Mouse (Mus musculus) T-helper 17 cell (primary cell): ENCODE measurements around the gene Trim54.

Experiments used
- in situ Hi-C, 2 experiments: fragments of 300-600 bp; cut with MboI, MseI; formaldehyde crosslinking; loops; 1 replicate in 1 of 2; 2 replicates in 1 of 2; pipeline ENCODE4 v1.15.1; 2025; ENCODE audit warnings: high pct_unique_total_duplicates in 2 of 2

Trim54 gene

DNA sequence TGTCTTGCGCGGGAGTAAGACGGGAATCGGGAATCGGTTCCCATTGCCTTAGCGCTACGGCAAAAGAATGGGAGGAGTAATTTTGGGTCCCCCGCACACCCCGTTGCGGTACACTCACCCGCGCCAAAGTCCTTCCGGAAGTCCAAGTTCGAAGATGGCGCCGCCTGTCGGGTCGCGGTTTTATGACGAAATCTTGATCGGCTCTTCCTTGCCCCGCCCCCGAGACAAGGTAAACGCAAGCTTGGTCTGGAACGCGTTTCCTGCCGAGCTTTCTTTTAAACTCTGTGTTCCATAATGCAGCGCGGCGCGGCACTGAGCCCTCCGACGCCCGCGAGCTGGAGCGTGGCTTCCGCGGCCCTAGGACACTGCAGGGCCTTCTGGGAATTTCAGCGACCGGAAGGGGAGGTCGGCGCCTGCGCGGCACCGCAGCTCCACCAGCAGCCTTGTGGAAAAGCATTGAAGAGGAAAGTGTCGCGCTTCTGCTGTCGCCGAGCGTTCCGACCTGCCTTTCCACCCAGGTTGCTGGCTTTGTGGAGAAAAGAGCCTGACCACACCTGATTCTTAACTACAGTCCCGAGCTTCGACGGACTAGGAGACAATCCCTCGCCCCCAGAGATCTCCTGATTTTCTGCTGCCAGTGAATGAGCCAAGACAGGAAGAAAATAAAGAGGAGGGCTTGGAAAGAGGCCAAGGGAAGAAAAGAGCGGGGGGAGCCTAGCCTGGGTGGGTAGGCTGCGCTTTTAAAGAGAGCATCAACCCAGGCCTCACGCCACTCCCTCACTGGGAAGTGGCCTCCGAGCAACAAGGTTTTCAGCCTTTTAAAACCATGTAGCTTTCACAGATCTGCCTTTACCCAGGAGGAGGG lies 63.5 kb downstream of the Trim54 start, which contains the start of the genes Gm29609 and Gtf3c2:
TSS of gene Gm29609 (minus strand) at position 146 of the 865 bp plus-strand sequence.
TSS of gene Gtf3c2 (minus strand) at position 379 of the 865 bp plus-strand sequence.
- in situ Hi-C loops: no loop called here

DNA sequence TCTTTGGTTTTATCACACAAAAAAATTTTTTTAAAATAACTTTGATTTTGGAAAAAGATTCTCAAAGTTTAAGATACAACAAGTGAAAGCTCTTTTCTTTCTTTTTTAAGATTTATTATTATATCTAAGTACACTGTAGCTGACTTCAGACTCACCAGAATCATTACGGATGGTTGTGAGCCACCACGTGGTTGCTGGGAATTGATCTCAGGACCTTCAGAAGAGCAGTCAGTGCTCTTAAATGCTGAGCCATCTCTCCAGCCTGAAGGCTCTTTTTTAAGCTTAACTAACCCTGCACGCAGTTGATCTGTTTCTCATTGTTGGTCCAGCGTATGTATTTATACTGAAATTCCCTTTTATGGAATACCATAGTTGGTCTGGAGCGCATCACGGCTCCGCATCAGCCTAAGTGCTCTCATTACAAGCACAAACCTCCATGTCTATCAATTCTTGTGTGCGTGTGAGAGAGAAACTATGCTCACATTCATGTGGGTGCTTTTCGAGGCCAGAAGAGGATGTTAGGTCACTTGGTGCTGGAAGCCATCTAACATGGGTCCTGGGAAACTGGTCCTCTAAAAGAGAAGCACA lies 64.8 kb downstream of the Trim54 start:
- in situ Hi-C loops: no loop called here

GRCm38 (mm10) chr5:31183678-31184077 lies 67.2 kb downstream of the Trim54 start:
- in situ Hi-C loops: no loop called here
